Mouse (Mus musculus) stomach, postnatal 0 days (tissue): Measurements from ENCODE around the gene Rasgef1b.

ENCODE experiments used
- CTCF ChIP-seq: IDR thresholded peaks from 2 replicates; pipeline ENCODE4 v1.5.1; 2016; ENCODE audit warnings: antibody characterized with exemption, low read depth, mild to moderate bottlenecking, moderate library complexity
- EP300 ChIP-seq: optimal IDR thresholded peaks from 2 replicates; pipeline ENCODE3; 2016; ENCODE audit warnings: antibody characterized with exemption

DNA sequence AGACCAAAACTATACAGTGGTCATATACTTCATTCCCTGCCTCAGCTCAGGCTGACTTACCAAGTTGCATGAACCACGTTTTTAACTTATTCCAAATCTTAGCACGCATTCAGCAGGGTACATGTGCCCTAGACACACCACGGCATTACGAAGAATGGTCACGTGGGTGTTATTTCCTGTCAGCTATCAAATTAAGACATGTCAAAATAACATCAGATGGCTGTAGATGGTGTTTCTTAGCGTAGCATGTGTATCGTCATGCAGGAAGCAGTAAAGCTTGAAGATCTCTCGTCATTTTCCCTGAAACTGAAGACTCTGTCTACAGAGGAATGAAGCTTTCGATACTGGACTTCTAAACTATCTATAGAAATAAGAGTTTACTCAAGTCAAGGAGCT is 251.4 kb downstream of the Rasgef1b start:
- TF ChIP-seq CTCF, result no peak
- no peak for TF ChIP-seq EP300
